Mouse (Mus musculus) spleen, postnatal 36 days (tissue): Measurements from ENCODE around the gene Hnf1b.

ENCODE experiments used
- DNase-seq, 2 experiments: peaks; one replicate each; pipeline ENCODE4 v3.0.0; 2022; ENCODE audit warnings: low spot score in 2 of 2, mixed read lengths in 1 of 2

Hnf1b gene

DNA sequence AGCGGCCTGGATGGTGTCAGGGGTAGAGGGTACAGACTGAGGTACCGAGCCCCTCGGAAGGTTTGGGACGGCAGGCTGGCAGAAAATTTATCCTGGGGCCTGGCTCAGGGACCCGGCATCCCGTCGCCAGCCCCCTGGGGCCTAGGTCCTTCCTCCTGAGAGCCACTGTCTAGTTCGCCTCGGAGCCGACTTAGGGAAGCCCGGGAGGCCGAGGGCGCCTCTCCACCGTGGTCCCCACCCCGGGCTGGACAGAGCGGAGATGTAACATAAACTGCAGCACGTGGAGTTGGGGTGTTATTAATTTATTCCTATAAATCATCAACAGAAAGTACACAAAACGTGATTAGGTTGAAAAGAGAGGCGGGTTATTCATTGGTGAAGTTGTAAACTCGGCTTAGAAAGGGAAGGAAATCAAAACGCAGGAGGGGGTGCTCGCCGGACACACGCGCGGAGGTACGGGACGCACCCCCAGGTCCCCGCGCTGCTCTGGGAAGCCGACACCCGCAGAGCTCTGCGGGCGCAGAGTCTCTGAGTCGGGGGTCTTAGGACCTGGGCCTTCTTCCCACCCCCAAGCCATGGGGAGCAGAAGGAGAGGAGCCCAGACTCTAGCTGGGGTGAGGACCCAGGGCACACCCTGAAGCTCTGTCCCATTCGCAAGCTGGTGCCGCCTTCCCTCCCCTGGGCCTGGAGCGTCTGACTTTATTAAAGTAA lies 2.8 kb downstream of the Hnf1b start:
- no peak for DNase-seq

- no peak for DNase-seq
Measured at GRCm38 (mm10) chr11:83853221-83853792, 3.4 kb downstream of the Hnf1b start.

DNA sequence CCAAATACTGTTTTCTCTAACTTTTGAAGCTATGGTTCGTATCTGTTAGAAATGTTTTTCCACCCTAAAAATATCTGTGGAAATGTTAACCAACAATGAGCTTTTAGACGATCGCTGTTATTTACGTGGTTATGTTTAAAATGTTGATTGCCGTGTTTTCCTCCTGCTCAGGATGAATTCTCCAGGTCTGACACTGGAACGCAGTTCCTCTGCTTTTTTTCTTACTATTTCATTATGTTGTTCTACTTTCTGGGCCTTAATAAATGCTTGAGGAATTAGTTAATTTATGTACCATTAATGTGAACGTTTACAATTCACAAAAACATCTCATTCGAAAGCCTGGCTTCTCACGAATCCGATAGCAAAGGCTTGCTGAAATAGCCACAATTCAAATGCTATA lies 4.2 kb downstream of the Hnf1b start:
- no peak for DNase-seq

DNA sequence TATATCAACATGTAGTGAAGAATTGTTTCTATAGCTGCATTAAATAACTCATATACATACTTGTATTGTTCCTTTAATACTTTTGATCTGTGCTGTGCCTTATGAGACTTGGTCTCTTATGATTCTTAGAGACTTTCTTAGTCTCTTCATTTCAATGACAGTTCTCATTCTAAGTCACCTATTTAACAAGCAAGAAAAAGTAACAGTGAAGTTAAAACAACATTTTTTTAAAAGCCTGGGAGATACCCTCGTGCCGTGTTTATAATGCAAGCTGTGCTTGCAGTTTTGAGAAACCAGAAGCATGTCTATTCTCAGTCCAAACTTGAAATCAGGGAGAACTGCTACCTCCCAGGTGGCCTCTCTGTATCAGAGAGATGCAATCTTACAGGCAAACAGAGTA lies 4.8 kb downstream of the Hnf1b start:
- no peak for DNase-seq

GRCm38 (mm10) chr11:83857256-83857655 lies 7.4 kb downstream of the Hnf1b start:
- no peak for DNase-seq

DNA sequence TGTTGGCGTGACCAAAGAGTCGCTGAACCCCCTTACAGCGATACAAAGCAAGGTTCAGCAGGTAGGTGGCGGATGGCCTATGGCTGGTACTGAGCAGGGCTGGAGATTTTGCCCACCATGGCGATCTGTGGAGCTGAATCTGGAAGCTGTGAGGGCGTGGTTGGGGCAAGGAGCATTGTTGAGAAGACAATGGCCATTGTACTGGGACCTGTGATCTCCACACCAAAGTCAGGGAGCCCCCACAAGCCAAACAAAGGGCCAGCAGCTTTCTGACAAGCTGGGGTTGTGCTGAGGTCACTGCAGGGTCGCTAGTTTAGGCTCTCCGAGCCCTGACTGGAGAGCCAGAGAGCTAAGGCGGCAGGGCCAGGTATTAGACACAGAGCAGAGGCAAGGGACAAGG lies 15.4 kb downstream of the Hnf1b start:
- no peak for DNase-seq

- no peak for DNase-seq
Measured at GRCm38 (mm10) chr11:83867571-83867970, 17.7 kb downstream of the Hnf1b start.

DNA sequence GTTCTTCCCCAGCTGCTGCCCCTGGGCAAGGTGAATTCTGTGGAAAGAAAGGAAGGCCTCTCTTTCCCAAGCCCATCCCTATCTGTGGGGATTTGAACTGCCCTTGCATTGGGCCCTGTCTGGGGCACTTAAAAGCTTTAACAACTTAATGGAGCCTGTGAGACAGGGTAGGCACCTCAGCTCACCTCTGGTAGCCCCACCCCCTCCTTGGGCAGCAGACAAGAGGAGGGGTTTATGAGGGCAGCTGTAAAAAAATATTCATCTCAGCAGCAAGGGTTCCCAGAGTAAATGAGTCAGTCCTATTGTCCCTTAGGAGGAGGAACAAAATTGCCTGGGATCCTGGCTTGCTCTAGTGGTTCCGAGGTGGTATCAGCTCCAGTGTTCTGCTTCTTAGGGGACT lies 19.3 kb downstream of the Hnf1b start:
- no peak for DNase-seq

DNA sequence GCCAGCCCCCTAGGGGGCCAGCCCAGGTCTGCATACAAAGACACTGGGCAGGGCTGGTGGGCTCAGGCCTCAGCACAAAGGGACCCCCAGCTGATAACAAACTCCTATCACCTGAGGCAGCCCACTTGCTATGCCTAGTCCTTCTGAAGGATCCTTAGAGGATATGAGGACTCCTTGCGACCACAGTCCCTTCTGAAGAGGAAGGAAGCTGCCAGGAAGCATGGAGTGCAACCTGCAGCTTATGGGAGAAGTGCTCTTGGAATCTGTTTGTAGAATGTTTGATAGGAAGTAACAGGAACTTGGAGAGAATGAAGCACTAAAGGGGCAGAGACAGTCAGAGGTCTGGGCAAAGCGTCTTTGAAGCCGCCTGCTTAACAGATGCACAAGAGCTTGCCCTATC lies 19.8 kb downstream of the Hnf1b start:
- DNase-seq, result no peak

GRCm38 (mm10) chr11:83871780-83872554 lies 22.1 kb downstream of the Hnf1b start:
- no peak for DNase-seq

DNA sequence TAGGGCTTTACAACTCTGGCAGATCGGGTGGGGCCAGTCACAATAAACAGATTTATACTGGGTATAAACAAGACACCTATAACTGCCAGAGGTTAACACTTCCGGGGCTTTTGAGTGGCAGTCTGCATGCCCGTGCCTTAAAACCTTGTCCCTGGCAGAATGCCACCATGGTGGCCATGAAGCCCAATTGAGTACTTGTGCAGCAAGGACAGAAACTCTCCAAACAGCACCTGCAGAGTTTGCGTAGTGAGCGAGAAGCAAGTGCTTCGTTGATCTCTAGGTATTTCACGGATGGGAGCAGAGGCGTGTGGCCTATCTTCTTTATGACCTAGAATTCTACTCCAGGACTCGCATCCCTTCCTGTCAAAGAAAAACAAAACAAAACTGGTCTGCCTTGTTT lies 23.6 kb downstream of the Hnf1b start:
- no peak for DNase-seq

- no peak for DNase-seq
Measured at GRCm38 (mm10) chr11:83876630-83877029, 26.8 kb downstream of the Hnf1b start.

- DNase-seq, result no peak
Measured at GRCm38 (mm10) chr11:83877765-83878164, 27.9 kb downstream of the Hnf1b start.

DNA sequence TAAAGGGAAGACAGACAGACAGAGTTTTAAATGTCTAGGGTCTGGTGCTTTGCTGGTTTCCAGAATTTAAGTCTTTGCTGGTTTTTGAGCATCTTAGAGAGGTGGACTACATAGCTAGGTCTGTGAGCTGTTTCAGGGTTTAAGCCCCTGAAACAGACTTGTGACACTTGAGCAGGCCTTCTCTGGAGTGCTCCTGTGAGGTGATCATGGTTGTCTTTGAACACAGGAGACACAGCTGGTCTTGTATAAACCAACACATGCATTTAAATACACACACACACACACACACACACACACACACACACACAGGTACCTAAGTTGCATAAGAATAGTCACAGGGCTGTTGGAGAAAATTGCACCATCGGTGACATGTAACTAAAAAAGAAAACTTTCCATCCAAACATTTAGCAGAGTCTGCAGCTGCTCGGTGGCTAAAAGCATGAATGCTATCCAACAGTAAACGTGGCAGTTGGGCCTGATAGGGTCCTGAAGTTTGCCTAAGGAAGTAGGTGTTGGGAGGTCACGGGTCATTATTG lies 28.6 kb downstream of the Hnf1b start:
- no peak for DNase-seq

DNA sequence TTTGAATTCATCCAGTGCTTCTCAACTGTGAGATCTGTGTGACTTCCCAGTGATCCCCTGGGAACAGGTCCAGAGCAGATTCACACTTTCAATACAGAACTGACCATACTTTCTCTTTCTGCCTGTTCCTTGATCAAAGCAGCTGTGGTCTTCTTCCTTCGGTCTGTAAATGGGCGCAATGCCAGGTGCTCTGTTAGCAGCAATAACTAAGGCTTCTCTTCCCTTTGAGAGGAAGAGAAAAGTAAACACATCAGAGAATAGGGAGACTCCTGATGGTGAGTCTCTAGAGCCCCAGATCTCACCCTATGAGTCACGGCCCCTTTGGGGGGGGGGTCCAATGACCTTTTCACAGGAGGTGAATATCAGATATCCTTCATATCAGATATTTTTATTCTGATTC lies 29.3 kb downstream of the Hnf1b start:
- DNase-seq, result no peak

GRCm38 (mm10) chr11:83881438-83881837 lies 31.6 kb downstream of the Hnf1b start:
- no peak for DNase-seq

DNA sequence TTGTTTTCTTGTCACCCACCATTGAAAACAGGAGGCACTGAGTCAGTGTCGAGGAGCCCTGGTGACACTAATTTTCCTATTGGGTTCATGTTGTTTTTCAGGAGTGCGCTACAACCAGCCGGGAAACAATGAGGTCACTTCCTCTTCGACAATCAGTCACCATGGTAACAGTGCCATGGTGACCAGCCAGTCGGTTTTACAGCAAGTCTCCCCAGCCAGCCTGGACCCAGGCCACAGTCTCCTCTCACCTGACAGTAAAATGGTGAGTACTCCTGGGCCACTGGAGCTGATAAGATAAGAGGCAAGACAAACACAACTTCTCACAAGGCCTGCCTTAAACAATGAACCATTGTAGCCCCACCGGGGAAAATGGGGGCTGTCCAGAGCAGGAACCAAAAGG lies 32.7 kb downstream of the Hnf1b start:
- no peak for DNase-seq

- DNase-seq, result no peak
Measured at GRCm38 (mm10) chr11:83883074-83883473, 33.2 kb downstream of the Hnf1b start.

DNA sequence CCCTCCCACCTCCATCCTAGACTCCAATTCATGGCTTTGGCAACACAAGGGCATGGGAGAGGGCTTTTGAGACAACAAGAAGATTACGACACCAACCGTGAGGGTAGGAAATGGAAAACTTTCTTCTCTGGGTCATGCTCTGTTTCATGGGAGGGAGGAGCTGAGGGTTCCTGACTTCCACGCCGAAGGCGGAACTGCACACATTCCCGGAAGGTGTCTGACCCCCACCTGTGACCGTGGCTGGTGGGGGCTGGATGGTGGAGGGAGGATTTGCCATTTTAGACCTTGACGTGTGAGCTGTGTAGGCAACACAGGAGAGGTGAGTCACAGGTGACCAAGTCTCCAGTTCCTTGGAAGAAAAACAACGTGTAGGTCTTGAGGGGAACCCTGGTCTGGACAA lies 33.9 kb downstream of the Hnf1b start:
- no peak for DNase-seq

- DNase-seq, result no peak
Measured at GRCm38 (mm10) chr11:83885175-83885574, 35.3 kb downstream of the Hnf1b start.

- DNase-seq, result no peak
Measured at GRCm38 (mm10) chr11:83886746-83887145, 36.9 kb downstream of the Hnf1b start.

GRCm38 (mm10) chr11:83891366-83891765 lies 41.5 kb downstream of the Hnf1b start:
- no peak for DNase-seq

- no peak for DNase-seq
Measured at GRCm38 (mm10) chr11:83893325-83893724, 43.5 kb downstream of the Hnf1b start.
